Mouse (Mus musculus) adrenal gland, adult 18-20 months (tissue): Measurements from ENCODE around the gene Tac2. TPM values are rescaled to one million over a fixed set of nuclear protein-coding genes. Genes with fewer than 3 reads are reported as not detected.
"Not testable (repeated sequence)": the region's sequence is repeated elsewhere in the genome, so short reads cannot be mapped to it uniquely, and the experiment has no call there.

Experiments
- DNase-seq, 2 experiments: peaks; one replicate each; pipeline ENCODE4 v3.0.0; 2021 to 2022; ENCODE audit warnings: low spot score in 2 of 2
- total RNA-seq, 2 experiments: library from RNA; stranded (reverse); gene quantifications; 1 replicate in 1 of 2; 2 replicates in 1 of 2; pipeline ENCODE4 v1.2.3; 2021

The Tac2 gene
- total RNA-seq, 2 experiments from 2014 or later, result not detected

DNA sequence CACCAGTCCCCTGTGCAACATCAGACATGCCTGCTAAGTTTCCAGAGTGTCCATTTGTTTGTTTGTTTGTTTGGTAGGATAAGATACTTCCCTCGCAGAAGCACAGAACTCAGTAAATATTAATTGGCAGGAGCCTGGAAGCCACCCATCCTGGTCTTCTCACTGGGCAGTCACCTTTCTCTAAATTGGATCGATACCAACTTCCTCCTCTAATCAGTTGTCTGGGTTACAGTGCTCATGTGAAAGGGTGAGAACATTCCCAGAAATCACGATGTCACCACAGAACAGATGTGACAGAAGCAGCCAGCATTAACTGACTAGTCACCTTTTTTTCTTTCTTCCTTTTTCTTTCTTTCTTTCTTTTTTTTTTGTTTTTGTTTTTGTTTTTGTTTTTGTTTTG is 31.0 kb downstream of the Tac2 start:
- DNase-seq, result no peak

DNA sequence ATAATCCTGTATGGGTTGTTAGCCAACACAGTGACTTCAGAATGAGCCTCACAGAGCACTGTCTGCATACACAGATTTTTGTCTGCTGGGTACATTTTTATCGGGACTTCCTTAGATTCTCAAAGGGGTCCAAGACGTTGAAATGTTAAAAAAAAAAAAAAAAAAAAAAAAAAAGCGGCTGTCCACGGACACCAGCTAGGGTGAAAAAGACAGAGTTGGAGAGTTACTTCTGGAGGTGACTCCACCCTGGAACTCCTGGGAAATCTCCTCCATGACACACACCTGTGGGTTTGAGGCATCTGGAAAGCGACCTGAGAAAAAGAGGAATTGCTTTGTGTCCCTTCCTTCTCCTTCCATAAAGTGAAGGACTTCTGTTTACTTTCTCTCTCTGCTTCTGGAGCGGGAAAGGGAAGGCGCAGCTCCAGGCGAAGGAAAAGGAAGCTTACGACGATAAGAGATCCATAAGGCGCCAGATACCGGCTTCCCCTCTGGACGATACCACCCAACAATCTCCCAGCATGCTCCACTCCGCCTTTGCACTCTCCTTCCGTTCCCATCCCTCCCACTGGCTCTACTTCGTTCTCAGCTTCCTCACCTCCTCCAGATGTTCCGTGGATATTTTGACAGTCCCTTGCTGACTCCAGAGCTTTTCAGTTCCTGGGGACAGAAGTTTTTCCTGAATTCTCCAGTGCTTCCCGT is 31.6 kb downstream of the Tac2 start:
- peak in 1 of 2 experiments; percentile 19 for DNase-seq

DNA sequence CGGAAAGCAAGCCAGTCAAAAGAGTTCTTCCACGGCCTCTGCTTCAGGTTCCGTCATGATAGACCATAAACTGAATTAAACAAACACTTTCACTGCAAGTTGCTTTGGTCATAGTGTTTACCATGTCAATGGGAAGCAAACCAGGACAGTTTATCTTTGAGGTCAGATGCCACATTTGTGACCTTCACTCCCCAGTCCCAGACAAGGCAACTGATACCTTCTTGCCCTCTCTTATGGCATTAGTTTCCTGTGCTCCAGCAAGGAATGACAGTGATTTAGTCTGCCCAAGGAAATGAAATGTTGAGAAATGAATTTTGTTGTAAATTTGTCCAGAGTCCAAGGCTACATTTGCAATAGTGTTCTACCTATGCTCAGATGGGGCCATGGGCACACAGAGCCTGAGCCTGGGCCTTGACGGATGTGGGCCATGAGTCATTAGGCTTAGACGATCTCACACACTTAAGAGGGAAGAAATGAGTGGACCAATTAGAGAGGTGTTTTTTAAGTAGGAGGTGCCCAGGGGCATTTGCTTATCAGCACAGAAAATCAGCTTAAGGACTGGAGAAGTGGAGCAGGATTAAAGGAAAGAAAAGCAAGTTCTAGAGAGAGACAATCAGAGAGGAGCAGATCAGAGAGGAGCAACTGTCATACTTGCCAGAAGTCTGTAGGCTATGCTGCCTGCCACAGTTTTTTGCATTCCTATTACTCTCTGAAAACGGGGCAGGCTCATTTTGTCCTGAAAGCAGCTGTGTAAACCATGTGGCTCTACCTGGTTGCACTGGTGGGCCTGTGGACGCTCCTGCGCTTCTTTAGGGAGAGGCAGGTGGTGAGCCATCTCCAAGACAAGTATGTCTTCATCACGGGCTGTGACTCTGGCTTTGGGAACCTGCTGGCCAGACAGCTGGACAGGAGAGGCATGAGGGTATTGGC is 35.2 kb downstream of the Tac2 start, which contains the start of the genes Rdh1 and Rdh16f1:
Gene Rdh1, plus strand, starts transcription at position 541 of the 930 bp plus-strand sequence.
Gene Rdh16f1, plus strand, starts transcription at position 607 of the 930 bp plus-strand sequence.
- peak in 1 of 2 experiments; percentile 11 for DNase-seq

DNA sequence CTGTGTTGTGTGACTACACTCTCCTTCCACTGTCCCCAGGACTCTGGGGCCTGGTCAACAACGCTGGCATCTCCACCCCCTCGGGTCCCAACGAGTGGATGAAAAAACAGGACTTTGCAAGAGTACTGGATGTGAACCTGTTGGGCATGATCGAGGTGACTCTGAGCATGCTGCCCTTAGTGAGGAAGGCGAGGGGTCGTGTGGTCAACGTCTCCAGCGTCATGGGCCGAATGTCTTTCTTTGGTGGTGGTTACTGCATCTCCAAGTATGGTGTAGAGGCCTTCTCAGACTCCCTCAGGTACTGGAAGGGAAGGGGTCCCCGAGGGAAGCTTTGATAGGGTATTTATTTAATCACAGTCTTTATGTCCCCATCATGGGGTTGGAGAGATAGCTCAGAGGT is 38.6 kb downstream of the Tac2 start:
- not testable (repeated sequence) for DNase-seq

DNA sequence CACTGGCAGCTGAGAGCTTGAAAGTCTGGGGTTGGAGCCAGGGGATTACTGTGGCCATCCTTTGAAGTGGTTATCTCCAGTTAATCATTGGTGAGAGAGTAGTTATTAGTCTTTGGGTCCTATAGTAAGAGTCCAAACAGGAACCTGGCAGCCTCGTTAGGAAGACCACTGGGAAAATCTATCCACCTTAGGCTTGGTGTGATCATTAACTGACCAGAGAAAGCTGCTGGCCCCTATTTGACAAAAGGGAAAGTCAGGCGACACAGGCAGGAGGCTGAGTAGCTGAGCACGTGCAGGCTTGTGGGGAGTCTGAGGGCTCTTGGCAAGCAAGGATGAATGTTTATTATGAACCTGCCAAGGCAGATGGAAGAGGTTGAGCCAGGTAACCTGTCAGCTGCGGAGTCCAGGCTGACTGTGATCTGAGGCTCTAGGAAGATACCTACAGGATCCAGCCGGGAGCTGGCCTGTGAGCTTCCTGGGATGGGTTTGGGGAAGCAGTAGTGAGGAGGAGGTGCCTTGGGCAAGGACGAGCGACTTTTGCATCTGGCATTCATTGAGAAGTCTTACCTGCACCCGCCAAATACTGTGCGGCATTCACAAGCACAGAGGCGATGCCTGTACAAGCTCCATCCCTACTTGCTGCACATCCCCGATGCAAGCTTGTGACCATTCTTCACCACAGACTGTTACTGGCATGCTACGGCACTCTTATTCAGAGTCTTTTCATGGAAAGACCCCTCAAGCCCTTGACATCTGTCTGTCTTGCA is 39.8 kb downstream of the Tac2 start:
- DNase-seq, result no peak

DNA sequence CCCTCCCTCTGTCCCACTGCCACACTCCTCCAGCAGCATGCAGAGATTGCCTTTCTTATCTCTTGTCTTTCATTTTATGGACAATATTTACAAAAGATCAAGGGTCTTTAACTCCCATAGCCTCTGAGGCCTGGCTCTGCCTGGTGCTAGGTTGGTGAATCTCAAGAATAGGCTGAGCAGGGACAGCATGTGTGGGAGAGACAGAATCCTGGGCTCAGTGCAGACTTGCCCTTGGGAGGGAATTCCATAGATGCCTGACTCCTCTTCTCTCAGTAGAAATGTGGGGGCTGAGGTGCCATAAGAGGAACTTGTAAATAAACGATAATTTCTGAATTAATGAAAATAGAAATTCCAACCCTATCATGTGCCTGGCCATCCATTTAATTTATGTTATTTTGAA is 42.3 kb downstream of the Tac2 start:
- no peak for DNase-seq

DNA sequence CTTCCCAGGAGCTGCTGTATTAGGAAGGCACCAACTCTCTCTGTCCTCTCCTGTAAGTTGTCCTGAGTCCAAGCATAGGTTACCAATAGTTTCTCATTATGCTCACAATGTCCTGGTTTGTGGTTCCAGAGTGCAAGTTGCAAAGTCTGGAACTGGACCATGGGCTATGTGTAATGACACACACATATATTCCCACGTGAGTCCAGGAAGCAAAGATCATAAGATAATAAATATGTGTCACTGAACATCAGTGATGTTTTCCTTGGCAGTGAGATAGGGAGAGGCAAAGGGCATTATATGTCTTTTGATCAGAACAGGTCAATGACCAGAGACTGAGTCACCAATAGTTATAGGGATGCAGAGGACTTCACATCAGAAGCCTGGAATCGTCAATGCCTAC is 51.7 kb downstream of the Tac2 start, which contains the start of gene Rdh9:
Gene Rdh9, plus strand, starts transcription at position 376 of the 400 bp plus-strand sequence.
- DNase-seq, result no peak

Other genes starting within 250 kb of the Tac2 start
- gene Stac3, start 222.8 kb upstream of the Tac2 start, total RNA-seq, result 1 to 10 TPM; 1.1 to 1.9 TPM
- gene Ndufa4l2, start 209.5 kb upstream of the Tac2 start, total RNA-seq, result 10 to 100 TPM; 36.0 to 55.3 TPM
- 10 to 100 TPM; 38.6 to 46.5 TPM for gene Shmt2, start 202.0 kb upstream of the Tac2 start, total RNA-seq
- 10 to 100 TPM in 1 of 2 experiments, 1 to 10 TPM in 1; 6.9 to 12.6 TPM for gene Nxph4, start 189.9 kb upstream of the Tac2 start, total RNA-seq
- gene Lrp1, start 103.3 kb upstream of the Tac2 start, total RNA-seq, result 100 to 1,000 TPM; 145 to 148 TPM
- gene Stat6, start 81.5 kb upstream of the Tac2 start, total RNA-seq, result 100 to 1,000 TPM in 1 of 2 experiments, 10 to 100 TPM in 1; 87.7 to 105 TPM
- gene Nemp1, start 57.6 kb upstream of the Tac2 start, total RNA-seq, result 1 to 10 TPM; 5.0 to 5.4 TPM
- gene Nab2, start 55.9 kb upstream of the Tac2 start, total RNA-seq, result 10 to 100 TPM; 23.4 to 38.0 TPM
- gene Myo1a, start 19.3 kb upstream of the Tac2 start, total RNA-seq, result 10 to 100 TPM in 1 of 2 experiments, under 1 TPM in 1; 0.83 to 35.2 TPM
- 10 to 100 TPM; 12.3 to 13.1 TPM for gene Zbtb39, start 15.1 kb downstream of the Tac2 start, total RNA-seq
- gene Gpr182, start 27.3 kb downstream of the Tac2 start, total RNA-seq, result 10 to 100 TPM in 1 of 2 experiments, 1 to 10 TPM in 1; 4.6 to 11.4 TPM
- 1 to 10 TPM; 2.4 to 5.9 TPM for gene Rdh1, start 35.2 kb downstream of the Tac2 start, total RNA-seq
- 1 to 10 TPM; 3.9 to 7.3 TPM for gene Rdh16f1, start 35.3 kb downstream of the Tac2 start, total RNA-seq
- under 1 TPM in 1 of 2 experiments, not detected in 1; 0.27 TPM for gene Rdh9, start 51.9 kb downstream of the Tac2 start, total RNA-seq
- gene Rdh16, start 76.7 kb downstream of the Tac2 start, total RNA-seq, result 1 to 10 TPM in 1 of 2 experiments, under 1 TPM in 1; 0.93 to 4.0 TPM
- gene Rdh19, start 125.5 kb downstream of the Tac2 start, total RNA-seq, result not detected
- under 1 TPM in 1 of 2 experiments, not detected in 1; 0.33 TPM for gene Rdh16f2, start 142.0 kb downstream of the Tac2 start, total RNA-seq
- not detected for gene Rdh7, start 164.3 kb downstream of the Tac2 start, total RNA-seq
- gene Sdr9c7, start 174.0 kb downstream of the Tac2 start, total RNA-seq, result 1 to 10 TPM in 1 of 2 experiments, under 1 TPM in 1; 0.32 to 2.7 TPM